Mouse (Mus musculus): Measurements from ENCODE around the gene Snap23.
A peak's percentile ranks its signal among the peaks of the same experiment; 100 is the strongest.

The Snap23 gene

GRCm38 (mm10) chr2:120589759-120590158 lies 22.3 kb downstream of the Snap23 start:
- no peak for DNase-seq (ENCODE audit: low read depth, low spot score)

GRCm38 (mm10) chr2:120592227-120592626 lies 24.8 kb downstream of the Snap23 start:
- DNase-seq (ENCODE audit: low read depth, low spot score): no peak

- DNase-seq (ENCODE audit: low read depth, low spot score): no peak
Measured at GRCm38 (mm10) chr2:120597734-120598133, 30.3 kb downstream of the Snap23 start.

- peak; percentile 19 for DNase-seq (ENCODE audit: low read depth, low spot score)
Measured at GRCm38 (mm10) chr2:120599506-120599905, 32.0 kb downstream of the Snap23 start.

- peak; percentile 29 for DNase-seq (ENCODE audit: low read depth, low spot score)
Measured at GRCm38 (mm10) chr2:120606021-120606690, 38.7 kb downstream of the Snap23 start.

- peak; percentile 94 for DNase-seq (ENCODE audit: low read depth, low spot score)
Measured at GRCm38 (mm10) chr2:120608830-120609723, 41.6 kb downstream of the Snap23 start, which contains the start of the genes Haus2 and Lrrc57. Haus2 (plus strand) TSS chr2:120609383. Lrrc57 (minus strand) TSS chr2:120609520.

- no peak for DNase-seq (ENCODE audit: low read depth, low spot score)
Measured at GRCm38 (mm10) chr2:120616279-120617163, 49.0 kb downstream of the Snap23 start.

GRCm38 (mm10) chr2:120619538-120619937 lies 52.1 kb downstream of the Snap23 start:
- DNase-seq (ENCODE audit: low read depth, low spot score): no peak

- no peak for DNase-seq (ENCODE audit: low read depth, low spot score)
Measured at GRCm38 (mm10) chr2:120622920-120623319, 55.4 kb downstream of the Snap23 start.

- no peak for DNase-seq (ENCODE audit: low read depth, low spot score)
Measured at GRCm38 (mm10) chr2:120628076-120628865, 60.8 kb downstream of the Snap23 start.

- DNase-seq (ENCODE audit: low read depth, low spot score): peak; percentile 98
Measured at GRCm38 (mm10) chr2:120628886-120629735, 61.6 kb downstream of the Snap23 start, which contains the start of gene Stard9. Stard9 (plus strand) TSS chr2:120629121.

- DNase-seq (ENCODE audit: low read depth, low spot score): no peak
Measured at GRCm38 (mm10) chr2:120630246-120630645, 62.8 kb downstream of the Snap23 start.

- no peak for DNase-seq (ENCODE audit: low read depth, low spot score)
Measured at GRCm38 (mm10) chr2:120630655-120631054, 63.2 kb downstream of the Snap23 start.

GRCm38 (mm10) chr2:120631521-120631920 lies 64.0 kb downstream of the Snap23 start:
- no peak for DNase-seq (ENCODE audit: low read depth, low spot score)

GRCm38 (mm10) chr2:120631957-120632356 lies 64.5 kb downstream of the Snap23 start:
- no peak for DNase-seq (ENCODE audit: low read depth, low spot score)

GRCm38 (mm10) chr2:120640835-120641234 lies 73.4 kb downstream of the Snap23 start:
- no peak for DNase-seq (ENCODE audit: low read depth, low spot score)

GRCm38 (mm10) chr2:120643836-120644235 lies 76.4 kb downstream of the Snap23 start:
- DNase-seq (ENCODE audit: low read depth, low spot score): no peak

- no peak for DNase-seq (ENCODE audit: low read depth, low spot score)
Measured at GRCm38 (mm10) chr2:120646777-120647176, 79.3 kb downstream of the Snap23 start.
